Mouse (Mus musculus) MEL (cell line): ENCODE measurements around the gene Sowaha. TPM values are rescaled to one million over a fixed set of nuclear protein-coding genes. Genes with fewer than 3 reads are reported as not detected.
A peak's percentile ranks its signal among the peaks of the same experiment; 100 is the strongest.

Source experiments
- DNase-seq: peaks from one replicate; pipeline ENCODE4 v3.0.0; 2011; ENCODE audit warnings: low read depth, low spot score
- H3K27ac ChIP-seq: 2 replicates; pipeline ENCODE4 v1.5.1; 2012; ENCODE audit warnings: low read depth, mild to moderate bottlenecking, control low read depth, low read length, moderate library complexity; ENCODE audit not compliant: control insufficient read depth
- H3K27me3 ChIP-seq, 2 experiments: fragments of 150-350 bp in 1 of 2; sonication (generic) in 1 of 2; 2 replicates each; pipeline ENCODE4 v1.6.1; 2012; ENCODE audit warnings: low read length in 2 of 2, mild to moderate bottlenecking in 2 of 2, improper control_type of control experiment in 1 of 2, moderate library complexity in 1 of 2; ENCODE audit not compliant: insufficient read depth in 2 of 2, control insufficient read depth in 1 of 2
- H3K36me3 ChIP-seq, 2 experiments: 2 replicates each; pipeline ENCODE4 v1.6.1; 2012 to 2014; ENCODE audit warnings: low read length in 2 of 2, improper control_type of control experiment in 1 of 2, inconsistent platforms in 1 of 2, mild to moderate bottlenecking in 1 of 2; ENCODE audit not compliant: insufficient read depth in 2 of 2, control insufficient read depth in 1 of 2
- H3K4me1 ChIP-seq, 2 experiments: fragments of 150-350 bp in 1 of 2; sonication (generic) in 1 of 2; 2 replicates each; pipeline ENCODE4 v1.6.1; 2012; ENCODE audit warnings: low read length in 2 of 2, improper control_type of control experiment in 1 of 2, mild to moderate bottlenecking in 1 of 2; ENCODE audit not compliant: insufficient read depth in 2 of 2, control insufficient read depth in 1 of 2
- H3K4me3 ChIP-seq, 2 experiments: fragments of 150-350 bp in 1 of 2; sonication (generic) in 1 of 2; 2 replicates each; pipeline ENCODE4 v1.5.1; 2012; ENCODE audit warnings: low read depth in 2 of 2, low read length in 2 of 2, mild to moderate bottlenecking in 2 of 2, moderate library complexity in 2 of 2, control low read depth in 1 of 2, improper control_type of control experiment in 1 of 2; ENCODE audit not compliant: control insufficient read depth in 1 of 2, insufficient read depth in 1 of 2
- H3K79me2 ChIP-seq: 2 replicates; pipeline ENCODE4 v1.6.1; 2012; ENCODE audit warnings: mild to moderate bottlenecking, low read length, moderate library complexity; ENCODE audit not compliant: control insufficient read depth, poor library complexity, insufficient read depth
- H3K9ac ChIP-seq: 2 replicates; pipeline ENCODE4 v1.6.1; 2012; ENCODE audit warnings: low read depth, mild to moderate bottlenecking, control low read depth, low read length, moderate library complexity; ENCODE audit not compliant: control insufficient read depth, poor library complexity, severe bottlenecking
- H3K9me3 ChIP-seq: fragments of 150-350 bp; sonication (generic); replicated peaks from 2 replicates; pipeline ENCODE4 v1.6.1; 2012; ENCODE audit warnings: mild to moderate bottlenecking, low read length, improper control_type of control experiment, moderate library complexity; ENCODE audit not compliant: insufficient read depth
- BHLHE40 ChIP-seq: IDR thresholded peaks from 2 replicates; pipeline ENCODE4 v1.6.1; 2012; ENCODE audit warnings: low read depth, mild to moderate bottlenecking, inconsistent platforms, low read length, improper control_type of control experiment, borderline replicate concordance
- CHD1 ChIP-seq: IDR thresholded peaks from 2 replicates; pipeline ENCODE4 v1.6.1; 2012; ENCODE audit warnings: low read depth, mild to moderate bottlenecking, inconsistent platforms, low read length, improper control_type of control experiment
- CTCF ChIP-seq, 3 experiments: IDR thresholded peaks in 2 of 3; conservative IDR thresholded peaks in 1 of 3; 2 replicates each; pipeline ENCODE4 v1.5.1; 2011 to 2012; ENCODE audit warnings: low read length in 3 of 3, low read depth in 2 of 3, mild to moderate bottlenecking in 2 of 3, improper control_type of control experiment in 1 of 3, inconsistent platforms in 1 of 3, mixed read lengths in 1 of 3, moderate library complexity in 1 of 3; ENCODE audit not compliant: control insufficient read depth in 1 of 3, insufficient read depth in 1 of 3, poor library complexity in 1 of 3, severe bottlenecking in 1 of 3
- EP300 ChIP-seq, 2 experiments: IDR thresholded peaks; 2 replicates each; pipeline ENCODE4 v1.6.1; 2011; ENCODE audit warnings: improper control_type of control experiment in 2 of 2, low read length in 2 of 2, low read depth in 1 of 2, mild to moderate bottlenecking in 1 of 2
- ETS1 ChIP-seq: IDR thresholded peaks from 2 replicates; pipeline ENCODE4 v1.6.1; 2012; ENCODE audit warnings: low read depth, mild to moderate bottlenecking, inconsistent platforms, low read length, improper control_type of control experiment, moderate library complexity
- GABPA ChIP-seq: IDR thresholded peaks from 2 replicates; pipeline ENCODE4 v1.6.1; 2012; ENCODE audit warnings: low read depth, mild to moderate bottlenecking, inconsistent platforms, low read length, improper control_type of control experiment, moderate library complexity
- GATA1 ChIP-seq: IDR thresholded peaks from 2 replicates; pipeline ENCODE4 v1.6.1; 2011; ENCODE audit warnings: low read depth, low read length, improper control_type of control experiment
- HCFC1 ChIP-seq: IDR thresholded peaks from 2 replicates; pipeline ENCODE4 v1.6.1; 2012; ENCODE audit warnings: low read depth, mild to moderate bottlenecking, inconsistent platforms, low read length, improper control_type of control experiment, moderate library complexity
- KAT2A ChIP-seq: conservative IDR thresholded peaks from 2 replicates; pipeline ENCODE4 v1.6.1; 2012; ENCODE audit warnings: low read depth, low read length, improper control_type of control experiment, inconsistent platforms
- MAFK ChIP-seq: IDR thresholded peaks from 2 replicates; pipeline ENCODE4 v1.6.1; 2011; ENCODE audit warnings: low read depth, mild to moderate bottlenecking, low read length, improper control_type of control experiment, borderline replicate concordance
- MAX ChIP-seq: IDR thresholded peaks from 2 replicates; pipeline ENCODE4 v1.6.1; 2011; ENCODE audit warnings: low read length, improper control_type of control experiment
- MAZ ChIP-seq: IDR thresholded peaks from 2 replicates; pipeline ENCODE4 v1.6.1; 2012; ENCODE audit warnings: low read depth, mild to moderate bottlenecking, inconsistent platforms, low read length, improper control_type of control experiment
- MEF2A ChIP-seq: IDR thresholded peaks from 2 replicates; pipeline ENCODE4 v1.6.1; 2014; ENCODE audit warnings: low read depth, mild to moderate bottlenecking, inconsistent platforms, low read length, improper control_type of control experiment; ENCODE audit not compliant: poor library complexity, insufficient replicate concordance, severe bottlenecking; ENCODE audit errors: extremely low read depth
- MYB ChIP-seq: IDR thresholded peaks from 2 replicates; pipeline ENCODE4 v1.6.1; 2011; ENCODE audit warnings: mild to moderate bottlenecking, low read depth, low read length, improper control_type of control experiment
- MYC ChIP-seq: IDR thresholded peaks from 2 replicates; pipeline ENCODE4 v1.6.1; 2011; ENCODE audit warnings: low read depth, mild to moderate bottlenecking, low read length, improper control_type of control experiment, moderate library complexity
- NELFE ChIP-seq: IDR thresholded peaks from 2 replicates; pipeline ENCODE4 v1.6.1; 2011; ENCODE audit warnings: low read depth, low read length, improper control_type of control experiment
- NRF1 ChIP-seq: IDR thresholded peaks from 2 replicates; pipeline ENCODE4 v1.6.1; 2014; ENCODE audit warnings: low read depth, mild to moderate bottlenecking, inconsistent platforms, low read length, improper control_type of control experiment, moderate library complexity; ENCODE audit not compliant: poor library complexity, insufficient read depth, severe bottlenecking
- POLR2AphosphoS2 ChIP-seq: IDR thresholded peaks from 2 replicates; pipeline ENCODE4 v1.6.1; 2011; ENCODE audit warnings: low read length, improper control_type of control experiment
- POLR2AphosphoS5 ChIP-seq: IDR thresholded peaks from 2 replicates; pipeline ENCODE4 v1.6.1; 2012; ENCODE audit warnings: low read depth, borderline replicate concordance, mild to moderate bottlenecking, inconsistent platforms, low read length, moderate library complexity, mixed read lengths
- RAD21 ChIP-seq: IDR thresholded peaks from 2 replicates; pipeline ENCODE4 v1.6.1; 2011; ENCODE audit warnings: mild to moderate bottlenecking, low read depth, low read length, improper control_type of control experiment
- SMC3 ChIP-seq: IDR thresholded peaks from 2 replicates; pipeline ENCODE4 v1.6.1; 2011; ENCODE audit warnings: low read depth, low read length, improper control_type of control experiment
- TAL1 ChIP-seq: IDR thresholded peaks from 2 replicates; pipeline ENCODE4 v1.6.1; 2012; ENCODE audit warnings: mild to moderate bottlenecking, inconsistent platforms, low read length, moderate library complexity, mixed read lengths
- TBP ChIP-seq: IDR thresholded peaks from 2 replicates; pipeline ENCODE4 v1.8.0; 2011; ENCODE audit warnings: low read depth, low read length, improper control_type of control experiment
- TCF12 ChIP-seq: IDR thresholded peaks from 2 replicates; pipeline ENCODE4 v1.6.1; 2014; ENCODE audit warnings: low read depth, mild to moderate bottlenecking, inconsistent platforms, low read length, improper control_type of control experiment, moderate library complexity
- UBTF ChIP-seq: IDR thresholded peaks from 2 replicates; pipeline ENCODE4 v1.6.1; 2012; ENCODE audit warnings: low read depth, mild to moderate bottlenecking, inconsistent platforms, low read length, improper control_type of control experiment, moderate library complexity, borderline replicate concordance; ENCODE audit not compliant: insufficient read depth
- USF1 ChIP-seq: IDR thresholded peaks from 2 replicates; pipeline ENCODE4 v1.6.1; 2014; ENCODE audit warnings: low read depth, mild to moderate bottlenecking, inconsistent platforms, low read length, improper control_type of control experiment, moderate library complexity
- USF2 ChIP-seq, 2 experiments: IDR thresholded peaks; 2 replicates each; pipeline ENCODE4 v1.6.1; 2011 to 2012; ENCODE audit warnings: improper control_type of control experiment in 2 of 2, low read length in 2 of 2, borderline replicate concordance in 1 of 2, inconsistent platforms in 1 of 2, low read depth in 1 of 2, mild to moderate bottlenecking in 1 of 2; ENCODE audit not compliant: insufficient read depth in 1 of 2
- ZKSCAN1 ChIP-seq: IDR thresholded peaks from 2 replicates; pipeline ENCODE4 v1.6.1; 2012; ENCODE audit warnings: low read depth, mild to moderate bottlenecking, inconsistent platforms, low read length, improper control_type of control experiment, moderate library complexity
- ZNF384 ChIP-seq: IDR thresholded peaks from 2 replicates; pipeline ENCODE4 v1.6.1; 2012; ENCODE audit warnings: low read depth, mild to moderate bottlenecking, inconsistent platforms, low read length, improper control_type of control experiment
- polyA plus RNA-seq, 2 experiments: library from polyadenylated mRNA; stranded (reverse) in 1 of 2; unstranded in 1 of 2; fragments of >175 nt in 1 of 2; fragments of >200 nt in 1 of 2; gene quantifications; 2 replicates each; pipeline versions ENCODE4 v1.2.1 to v1.2.4; 2012; ENCODE audit warnings: low replicate concordance in 2 of 2, low read depth in 1 of 2; ENCODE audit not compliant: insufficient read length in 2 of 2, insufficient read depth in 1 of 2, missing spikeins in 1 of 2
- total RNA-seq: library from RNA; depleted of rRNA; stranded (reverse); fragments of 300-350 nt; gene quantifications from 2 replicates; pipeline ENCODE4 v1.2.3, GENCODE M21; 2012

Sowaha gene
- total and polyA plus RNA-seq, 3 experiments, result not detected

- TF ChIP-seq USF2 (IDR thresholded peaks at IDR 0.05; ENCODE audit: borderline replicate concordance in 1 of 2, insufficient read depth in 1 of 2, low read depth in 1 of 2, low read length in 2 of 2), result no peak
- TF ChIP-seq KAT2A, result no peak
- TF ChIP-seq MAFK, result no peak
- TF ChIP-seq NRF1, result no peak
- TF ChIP-seq MAZ, result no peak
- no peak for TF ChIP-seq TAL1
- no peak for TF ChIP-seq POLR2AphosphoS5
- TF ChIP-seq MAX, result no peak
- TF ChIP-seq, all 39 proteins: peak for 0
- no peaks in the 10 kb centered on the region for H3K27me3 ChIP-seq
- H3K4me1 ChIP-seq, result peaks cover 17 to 24% of the 10 kb centered on the region in 2 experiments
Measured at GRCm38 (mm10) chr11:53486351-53486750, 6.3 kb upstream of the Sowaha start.

GRCm38 (mm10) chr11:53485719-53486118, 5.6 kb upstream of the Sowaha start:
- peaks cover 19 to 27% of the 10 kb centered on the region in 2 experiments for H3K4me1 ChIP-seq
- H3K27ac ChIP-seq, result no peak overlapping the region
- TF ChIP-seq HCFC1 (0 out of 2 replicates have a peak, but pooled peaks have one; percentile 19), TBP (0 out of 2 replicates have a peak, but pooled peaks have one; percentile 24), MYB (no peak), UBTF (no peak), NELFE (no peak), CHD1 (no peak), GABPA (peak; percentile 45; the same call in 1 of the 2 replicates), USF2 (IDR thresholded peaks at IDR 0.05; ENCODE audit: borderline replicate concordance in 1 of 2, insufficient read depth in 1 of 2, low read depth in 1 of 2, low read length in 2 of 2) (peak in 1 of 2 experiments; percentile 55; a peak in 1 of 4 replicates), TCF12 (no peak), USF1 (peak; percentile 89), RAD21 (peak; percentile 68), MAX (peak; percentile 96), ETS1 (peak; percentile 19; the same call in 1 of the 2 replicates), TAL1 (no peak), NRF1 (no peak), BHLHE40 (0 out of 2 replicates have a peak, but pooled peaks have one; percentile 11), POLR2AphosphoS2 (no peak), KAT2A (no peak), ZNF384 (peak; percentile 55), SMC3 (peak; percentile 77), MAFK (peak; percentile 28; the same call in 1 of the 2 replicates), CTCF (IDR thresholded peaks at IDR 0.05 in 2 of 3, conservative IDR thresholded peaks at IDR 0.05 in 1 of 3; ENCODE audit: control insufficient read depth in 1 of 3, insufficient read depth in 1 of 3, low read depth in 2 of 3, low read length in 3 of 3, poor library complexity in 1 of 3, severe bottlenecking in 1 of 3) (peak; percentile 59 to 83 (median 65)), MYC (peak; percentile 100), GATA1 (no peak; the same call in 1 of the 2 replicates), EP300 (IDR thresholded peaks at IDR 0.05; ENCODE audit: low read depth in 1 of 2, low read length in 2 of 2) (peak in 1 of 2 experiments; percentile 43; a peak in 2 of 4 replicates), MEF2A (no peak), ZKSCAN1 (no peak)

More at GRCm38 (mm10) chr11:53486351-53486750, 6.3 kb upstream of the Sowaha start:
- H3K36me3 ChIP-seq, result peaks cover 0 to 29% of the 10 kb centered on the region in 2 experiments; a peak in 2 of 4 replicates
- H3K27ac ChIP-seq, result no peak overlapping the region
- DNase-seq, result no peak
- no peak overlapping the region for H3K4me3 ChIP-seq
- H3K79me2 ChIP-seq, result no peaks in the 10 kb centered on the region
- H3K9ac ChIP-seq, result no peak overlapping the region
- H3K9me3 ChIP-seq, result no peaks in the 10 kb centered on the region

More at GRCm38 (mm10) chr11:53485719-53486118, 5.6 kb upstream of the Sowaha start:
- Histone ChIP-seq H3K9ac (no peak overlapping the region), H3K9me3 (no peaks in the 10 kb centered on the region), H3K27me3 (no peaks in the 10 kb centered on the region), H3K79me2 (no peaks in the 10 kb centered on the region), H3K36me3 (peaks cover 0 to 33% of the 10 kb centered on the region in 2 experiments; a peak in 2 of 4 replicates), H3K4me3 (no peak overlapping the region)
- peak; percentile 74 for DNase-seq
